Mouse (Mus musculus) midbrain, embryonic 15.5 days (tissue): ENCODE results near the gene Pzp. TPM values are rescaled to one million over a fixed set of nuclear protein-coding genes. Genes with fewer than 3 reads are reported as not detected.

ENCODE experiments used
- ATAC-seq: fragments of 200-750 bp; cut with Nextera tagmentation; replicated peaks from 2 replicates; pipeline ENCODE4 v1.8.0; 2017; ENCODE audit warnings: moderate TSS enrichment
- H3K27ac ChIP-seq: fragments of 300-500 bp; sonication (generic); 2 replicates; pipeline ENCODE4 v1.5.1; 2015; ENCODE audit warnings: mild to moderate bottlenecking, inconsistent platforms
- H3K27me3 ChIP-seq: fragments of 300-500 bp; sonication (generic); replicated peaks from 2 replicates; pipeline ENCODE4 v1.6.1; 2015; ENCODE audit warnings: inconsistent platforms
- H3K36me3 ChIP-seq: fragments of 300-500 bp; sonication (generic); replicated peaks from 2 replicates; pipeline ENCODE4 v1.6.1; 2015; ENCODE audit warnings: inconsistent platforms
- H3K4me1 ChIP-seq: fragments of 300-500 bp; sonication (generic); 2 replicates; pipeline ENCODE4 v1.6.1; 2015; ENCODE audit warnings: inconsistent platforms
- H3K4me2 ChIP-seq: fragments of 300-500 bp; sonication (generic); 2 replicates; pipeline ENCODE4 v1.6.1; 2015; ENCODE audit warnings: inconsistent platforms, mild to moderate bottlenecking, moderate library complexity
- H3K4me3 ChIP-seq: fragments of 300-500 bp; sonication (generic); 2 replicates; pipeline ENCODE4 v1.5.1; 2015; ENCODE audit warnings: mild to moderate bottlenecking, inconsistent platforms
- H3K9ac ChIP-seq: fragments of 300-500 bp; sonication (generic); 2 replicates; pipeline ENCODE4 v1.6.1; 2015; ENCODE audit warnings: mild to moderate bottlenecking, inconsistent platforms
- H3K9me3 ChIP-seq: fragments of 300-500 bp; sonication (generic); 2 replicates; pipeline ENCODE4 v1.6.1; 2016; ENCODE audit warnings: inconsistent platforms
- WGBS: fragments of 180-500 bp; shearing (Covaris S2); methylation state at CpG from one replicate; pipeline ENCODE4 v1.1.7; 2015; ENCODE audit warnings: mixed read lengths; 5-methylcytosine and 5-hydroxymethylcytosine counted together
- polyA plus RNA-seq: library from polyadenylated mRNA; unstranded; fragments of >200 nt; fragmentation: Nextera tagmentation; extraction: Ambion mirVana; gene quantifications from 2 replicates; pipeline ENCODE4 v1.2.1, GENCODE M21; 2015

Pzp gene
- 0.26 TPM in 1 of 2 replicates, not detected in the other for polyA plus RNA-seq

- 87% methylated on average over 4 of the region's 4 CpGs for WGBS
- Histone ChIP-seq H3K4me2 (no peak within 1 kb of the TSS), H3K9ac (no peak within 1 kb of the TSS), H3K27ac (no peak within 1 kb of the TSS), H3K27me3 (no peaks in the 10 kb centered on the region), H3K36me3 (no peaks in the 10 kb centered on the region), H3K4me3 (no peak within 1 kb of the TSS), H3K4me1 (no peaks in the 10 kb centered on the region), H3K9me3 (no peaks in the 10 kb centered on the region)
- ATAC-seq, result no peak
These were observed at the start of gene Pzp for GRCm38 (mm10) chr6:128526601-128527000. Gene Pzp, minus strand, starts transcription at chr6:128526720.

- ATAC-seq, result no peak
- 91% methylated on average over 11 of the region's 11 CpGs for WGBS
- Histone ChIP-seq H3K9me3 (no peaks in the 10 kb centered on the region), H3K4me1 (no peaks in the 10 kb centered on the region), H3K4me3 (no peak overlapping the region), H3K36me3 (no peaks in the 10 kb centered on the region), H3K4me2 (no peak overlapping the region), H3K9ac (no peak overlapping the region), H3K27me3 (no peaks in the 10 kb centered on the region), H3K27ac (no peak overlapping the region)
These were observed 40.1 kb upstream of the Pzp start for GRCm38 (mm10) chr6:128566589-128566988.

- Histone ChIP-seq H3K9me3 (no peaks in the 10 kb centered on the region), H3K4me1 (no peaks in the 10 kb centered on the region), H3K9ac (no peak overlapping the region), H3K4me2 (no peak overlapping the region), H3K36me3 (no peaks in the 10 kb centered on the region), H3K27me3 (no peaks in the 10 kb centered on the region), H3K4me3 (no peak overlapping the region), H3K27ac (no peak overlapping the region)
- WGBS, result 90% methylated on average over 7 of the region's 7 CpGs
- no peak for ATAC-seq
These were observed 27.5 kb upstream of the Pzp start for GRCm38 (mm10) chr6:128554049-128554448.

- H3K27ac ChIP-seq, result no peak overlapping the region
- no peaks in the 10 kb centered on the region for H3K36me3 ChIP-seq
- ATAC-seq, result no peak
- no peak overlapping the region for H3K9ac ChIP-seq
- no peak overlapping the region for H3K4me3 ChIP-seq
- WGBS, result 80% methylated on average over 15 of the region's 15 CpGs
- no peak overlapping the region for H3K4me2 ChIP-seq
- H3K4me1 ChIP-seq, result no peaks in the 10 kb centered on the region
- H3K27me3 ChIP-seq, result no peaks in the 10 kb centered on the region
- H3K9me3 ChIP-seq, result no peaks in the 10 kb centered on the region
These were observed 23.2 kb upstream of the Pzp start for GRCm38 (mm10) chr6:128549463-128550452.

GRCm38 (mm10) chr6:128548532-128548931 lies 22.0 kb upstream of the Pzp start:
- no peaks in the 10 kb centered on the region for H3K9me3 ChIP-seq
- no peaks in the 10 kb centered on the region for H3K4me1 ChIP-seq
- 89% methylated on average over 10 of the region's 10 CpGs for WGBS
- no peaks in the 10 kb centered on the region for H3K27me3 ChIP-seq
- H3K36me3 ChIP-seq, result no peaks in the 10 kb centered on the region
- no peak overlapping the region for H3K9ac ChIP-seq
- no peak overlapping the region for H3K4me2 ChIP-seq
- no peak for ATAC-seq
- no peak overlapping the region for H3K4me3 ChIP-seq
- H3K27ac ChIP-seq, result no peak overlapping the region

- Histone ChIP-seq H3K4me3 (no peak overlapping the region), H3K27me3 (no peaks in the 10 kb centered on the region), H3K27ac (no peak overlapping the region), H3K4me1 (no peaks in the 10 kb centered on the region), H3K36me3 (no peaks in the 10 kb centered on the region), H3K9ac (no peak overlapping the region), H3K9me3 (no peaks in the 10 kb centered on the region), H3K4me2 (no peak overlapping the region)
- ATAC-seq, result no peak
- 89% methylated on average over 4 of the region's 4 CpGs for WGBS
These were observed 18.9 kb upstream of the Pzp start for GRCm38 (mm10) chr6:128545402-128545801.

- Histone ChIP-seq H3K4me1 (no peaks in the 10 kb centered on the region), H3K27me3 (no peaks in the 10 kb centered on the region), H3K36me3 (no peaks in the 10 kb centered on the region), H3K4me3 (no peak overlapping the region), H3K4me2 (no peak overlapping the region), H3K9me3 (no peaks in the 10 kb centered on the region), H3K27ac (no peak overlapping the region), H3K9ac (no peak overlapping the region)
- no peak for ATAC-seq
- WGBS, result 80% methylated on average over 13 of the region's 13 CpGs
These were observed 16.7 kb upstream of the Pzp start for GRCm38 (mm10) chr6:128543226-128543625.

GRCm38 (mm10) chr6:128535250-128535649 lies 8.7 kb upstream of the Pzp start:
- ATAC-seq, result no peak
- H3K9ac ChIP-seq, result no peak overlapping the region
- no peaks in the 10 kb centered on the region for H3K9me3 ChIP-seq
- 90% methylated on average over 2 of the region's 2 CpGs for WGBS
- H3K27ac ChIP-seq, result no peak overlapping the region
- H3K36me3 ChIP-seq, result no peaks in the 10 kb centered on the region
- H3K4me2 ChIP-seq, result no peak overlapping the region
- H3K4me1 ChIP-seq, result no peaks in the 10 kb centered on the region
- no peak overlapping the region for H3K4me3 ChIP-seq
- no peaks in the 10 kb centered on the region for H3K27me3 ChIP-seq

- no peak for ATAC-seq
- Histone ChIP-seq H3K27me3 (no peaks in the 10 kb centered on the region), H3K9me3 (no peaks in the 10 kb centered on the region), H3K4me2 (no peak overlapping the region), H3K36me3 (no peaks in the 10 kb centered on the region), H3K4me3 (no peak overlapping the region), H3K9ac (no peak overlapping the region), H3K27ac (no peak overlapping the region), H3K4me1 (no peaks in the 10 kb centered on the region)
- 92% methylated on average over 6 of the region's 6 CpGs for WGBS
These were observed 6.8 kb upstream of the Pzp start for GRCm38 (mm10) chr6:128533296-128533695.

GRCm38 (mm10) chr6:128532701-128533100 lies 6.2 kb upstream of the Pzp start:
- H3K9me3 ChIP-seq, result no peaks in the 10 kb centered on the region
- no peaks in the 10 kb centered on the region for H3K4me1 ChIP-seq
- ATAC-seq, result no peak
- no peak overlapping the region for H3K4me2 ChIP-seq
- no peaks in the 10 kb centered on the region for H3K27me3 ChIP-seq
- H3K36me3 ChIP-seq, result no peaks in the 10 kb centered on the region
- H3K4me3 ChIP-seq, result no peak overlapping the region
- WGBS, result 94% methylated on average over 9 of the region's 9 CpGs
- H3K27ac ChIP-seq, result no peak overlapping the region
- no peak overlapping the region for H3K9ac ChIP-seq

GRCm38 (mm10) chr6:128528491-128528890 lies 2.0 kb upstream of the Pzp start:
- no peaks in the 10 kb centered on the region for H3K9me3 ChIP-seq
- WGBS, result 83% methylated on average over 4 of the region's 4 CpGs
- ATAC-seq, result no peak

GRCm38 (mm10) chr6:128527110-128527509 lies 590 bp upstream of the Pzp start:
- Histone ChIP-seq H3K4me1 (no peaks in the 10 kb centered on the region), H3K9me3 (no peaks in the 10 kb centered on the region), H3K27me3 (no peaks in the 10 kb centered on the region), H3K4me2 (no peak overlapping the region), H3K36me3 (no peaks in the 10 kb centered on the region), H3K4me3 (no peak overlapping the region), H3K9ac (no peak overlapping the region), H3K27ac (no peak overlapping the region)
- no peak for ATAC-seq
- WGBS, result 92% methylated on average over 1 of the region's 1 CpGs

More at GRCm38 (mm10) chr6:128528491-128528890, 2.0 kb upstream of the Pzp start:
- Histone ChIP-seq H3K4me3 (no peak overlapping the region), H3K4me1 (no peaks in the 10 kb centered on the region), H3K36me3 (no peaks in the 10 kb centered on the region), H3K9ac (no peak overlapping the region), H3K4me2 (no peak overlapping the region), H3K27ac (no peak overlapping the region), H3K27me3 (no peaks in the 10 kb centered on the region)

- no peak overlapping the region for H3K4me3 ChIP-seq
- H3K4me2 ChIP-seq, result no peak overlapping the region
- no peak for ATAC-seq
- no peaks in the 10 kb centered on the region for H3K36me3 ChIP-seq
- over 99% methylated on average over 4 of the region's 4 CpGs for WGBS
- no peaks in the 10 kb centered on the region for H3K27me3 ChIP-seq
- no peaks in the 10 kb centered on the region for H3K4me1 ChIP-seq
- no peaks in the 10 kb centered on the region for H3K9me3 ChIP-seq
- H3K9ac ChIP-seq, result no peak overlapping the region
- no peak overlapping the region for H3K27ac ChIP-seq
These were observed 719 bp downstream of the Pzp start for GRCm38 (mm10) chr6:128525801-128526200.
